Mouse (Mus musculus) midbrain, embryonic 15.5 days (tissue): ENCODE data around the gene Rps6. TPM values are rescaled to one million over a fixed set of nuclear protein-coding genes. Genes with fewer than 3 reads are reported as not detected.
"Not testable (repeated sequence)": the region's sequence is repeated elsewhere in the genome, so short reads cannot be mapped to it uniquely, and the experiment has no call there.

Experiments used
- ATAC-seq: fragments of 200-750 bp; cut with Nextera tagmentation; replicated peaks from 2 replicates; pipeline ENCODE4 v1.8.0; 2017; ENCODE audit warnings: moderate TSS enrichment
- H3K27ac ChIP-seq: fragments of 300-500 bp; sonication (generic); 2 replicates; pipeline ENCODE4 v1.5.1; 2015; ENCODE audit warnings: mild to moderate bottlenecking, inconsistent platforms
- H3K27me3 ChIP-seq: fragments of 300-500 bp; sonication (generic); replicated peaks from 2 replicates; pipeline ENCODE4 v1.6.1; 2015; ENCODE audit warnings: inconsistent platforms
- H3K36me3 ChIP-seq: fragments of 300-500 bp; sonication (generic); replicated peaks from 2 replicates; pipeline ENCODE4 v1.6.1; 2015; ENCODE audit warnings: inconsistent platforms
- H3K4me1 ChIP-seq: fragments of 300-500 bp; sonication (generic); 2 replicates; pipeline ENCODE4 v1.6.1; 2015; ENCODE audit warnings: inconsistent platforms
- H3K4me2 ChIP-seq: fragments of 300-500 bp; sonication (generic); 2 replicates; pipeline ENCODE4 v1.6.1; 2015; ENCODE audit warnings: inconsistent platforms, mild to moderate bottlenecking, moderate library complexity
- H3K4me3 ChIP-seq: fragments of 300-500 bp; sonication (generic); 2 replicates; pipeline ENCODE4 v1.5.1; 2015; ENCODE audit warnings: mild to moderate bottlenecking, inconsistent platforms
- H3K9ac ChIP-seq: fragments of 300-500 bp; sonication (generic); 2 replicates; pipeline ENCODE4 v1.6.1; 2015; ENCODE audit warnings: mild to moderate bottlenecking, inconsistent platforms
- H3K9me3 ChIP-seq: fragments of 300-500 bp; sonication (generic); 2 replicates; pipeline ENCODE4 v1.6.1; 2016; ENCODE audit warnings: inconsistent platforms
- WGBS: fragments of 180-500 bp; shearing (Covaris S2); methylation state at CpG from one replicate; pipeline ENCODE4 v1.1.7; 2015; ENCODE audit warnings: mixed read lengths; 5-methylcytosine and 5-hydroxymethylcytosine counted together
- polyA plus RNA-seq: library from polyadenylated mRNA; unstranded; fragments of >200 nt; fragmentation: Nextera tagmentation; extraction: Ambion mirVana; gene quantifications from 2 replicates; pipeline ENCODE4 v1.2.1, GENCODE M21; 2015

Rps6 gene
- polyA plus RNA-seq, 1 experiment from 2014 or later: 329 TPM

DNA sequence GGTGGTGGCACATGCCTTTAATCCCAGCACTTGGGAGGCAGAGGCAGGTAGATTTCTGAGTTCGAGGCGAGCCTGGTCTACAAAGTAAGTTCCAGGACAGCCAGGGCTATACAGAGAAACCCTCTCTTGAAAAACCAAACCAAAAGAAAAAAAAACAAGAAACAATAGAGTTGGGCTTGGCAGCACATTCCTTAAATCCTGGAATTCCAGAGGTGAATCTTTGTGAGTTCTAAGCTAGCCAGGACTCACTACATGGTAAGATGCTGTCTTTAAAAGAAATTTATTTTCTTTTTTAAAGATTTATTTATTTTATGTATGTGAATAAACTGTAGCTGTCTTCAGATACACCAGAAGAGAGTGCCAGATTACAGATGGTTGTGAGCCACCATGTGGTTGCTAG lies 16.1 kb downstream of the Rps6 start:
- H3K9ac ChIP-seq, H3K4me3 ChIP-seq, H3K27me3 ChIP-seq, H3K4me1 ChIP-seq, ATAC-seq, H3K9me3 ChIP-seq, H3K27ac ChIP-seq, H3K4me2 ChIP-seq: not testable (repeated sequence)
- 99% methylated on average over 2 of the region's 2 CpGs for WGBS
- H3K36me3 ChIP-seq: peaks cover 37% of the 10 kb centered on the region

GRCm38 (mm10) chr4:86831896-86832295 lies 25.3 kb downstream of the Rps6 start:
- Histone ChIP-seq H3K4me2 (no peak overlapping the region), H3K36me3 (peaks cover 12% of the 10 kb centered on the region), H3K4me1 (no peaks in the 10 kb centered on the region), H3K4me3 (no peak overlapping the region), H3K27ac (no peak overlapping the region), H3K9ac (no peak overlapping the region), H3K27me3 (no peaks in the 10 kb centered on the region), H3K9me3 (no peaks in the 10 kb centered on the region)
- no peak for ATAC-seq
- WGBS: 93% methylated on average over 2 of the region's 2 CpGs

GRCm38 (mm10) chr4:86825143-86825542 lies 32.1 kb downstream of the Rps6 start:
- H3K4me2 ChIP-seq: no peak overlapping the region
- H3K27me3 ChIP-seq: no peaks in the 10 kb centered on the region
- no peak for ATAC-seq
- H3K4me3 ChIP-seq: no peak overlapping the region
- H3K9me3 ChIP-seq: no peaks in the 10 kb centered on the region
- H3K27ac ChIP-seq: no peak overlapping the region
- no peak overlapping the region for H3K9ac ChIP-seq
- peaks cover 19% of the 10 kb centered on the region for H3K36me3 ChIP-seq
- H3K4me1 ChIP-seq: no peaks in the 10 kb centered on the region
- WGBS: 92% methylated on average over 7 of the region's 7 CpGs

DNA sequence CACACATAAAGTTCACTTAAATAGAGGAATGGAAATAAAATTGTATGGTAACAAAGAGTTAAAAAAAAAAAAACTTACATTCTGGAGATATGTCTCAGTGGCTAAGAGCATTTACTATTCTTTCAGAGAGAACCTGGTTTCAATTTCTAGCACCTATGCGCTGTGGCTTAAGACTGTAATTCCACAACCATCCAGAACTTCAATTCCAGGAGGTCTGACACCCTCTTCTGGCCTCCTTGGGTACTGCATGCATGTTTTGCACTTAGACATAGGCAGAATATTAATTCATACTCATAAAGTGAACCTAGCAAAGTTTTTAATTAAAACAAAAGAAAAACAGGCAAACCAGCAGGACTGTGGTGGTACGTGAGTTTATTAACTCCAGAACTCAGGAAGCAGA lies 34.0 kb downstream of the Rps6 start:
- 84% methylated on average over 2 of the region's 2 CpGs for WGBS
- Histone ChIP-seq H3K27me3 (no peaks in the 10 kb centered on the region), H3K9ac (no peak overlapping the region), H3K4me1 (no peaks in the 10 kb centered on the region), H3K4me3 (no peak overlapping the region), H3K9me3 (no peaks in the 10 kb centered on the region), H3K4me2 (no peak overlapping the region), H3K27ac (no peak overlapping the region), H3K36me3 (peaks cover 12% of the 10 kb centered on the region; the same call in 1 of the 2 replicates)
- ATAC-seq: no peak

DNA sequence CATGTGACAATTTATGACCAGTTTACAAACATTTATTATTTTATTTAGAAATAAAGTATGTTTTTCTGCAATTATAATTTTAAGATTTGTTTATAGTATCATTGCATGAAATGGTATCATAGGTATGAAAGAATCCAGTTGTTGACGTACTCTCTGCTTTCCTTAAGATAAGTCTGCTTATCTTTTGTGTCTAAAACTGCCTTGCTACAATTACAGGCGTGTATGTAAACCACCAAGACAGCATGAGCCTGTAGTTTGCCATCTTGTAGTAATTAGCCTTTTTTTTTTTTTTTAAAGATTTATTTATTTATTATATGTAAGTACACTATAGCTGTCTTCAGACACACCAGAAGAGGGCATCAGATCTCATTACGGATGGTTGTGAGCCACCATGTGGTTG lies 42.4 kb downstream of the Rps6 start:
- H3K4me2 ChIP-seq: no peak overlapping the region
- H3K9me3 ChIP-seq: no peaks in the 10 kb centered on the region
- H3K36me3 ChIP-seq: 0 out of 2 replicates have a peak, but pooled peaks cover 4% of the 10 kb centered on the region
- H3K4me1 ChIP-seq: no peaks in the 10 kb centered on the region
- no peak overlapping the region for H3K4me3 ChIP-seq
- H3K9ac ChIP-seq: no peak overlapping the region
- no peak overlapping the region for H3K27ac ChIP-seq
- WGBS: 95% methylated on average over 3 of the region's 3 CpGs
- no peak for ATAC-seq
- no peaks in the 10 kb centered on the region for H3K27me3 ChIP-seq

GRCm38 (mm10) chr4:86810604-86811003 lies 46.6 kb downstream of the Rps6 start:
- no peak overlapping the region for H3K9ac ChIP-seq

More at GRCm38 (mm10) chr4:86810604-86811003, 46.6 kb downstream of the Rps6 start:
- Histone ChIP-seq H3K27ac (no peak overlapping the region), H3K4me1 (no peaks in the 10 kb centered on the region), H3K36me3 (0 out of 2 replicates have a peak, but pooled peaks cover 4% of the 10 kb centered on the region), H3K4me3 (no peak overlapping the region), H3K4me2 (no peak overlapping the region), H3K9me3 (no peaks in the 10 kb centered on the region), H3K27me3 (no peaks in the 10 kb centered on the region)
- ATAC-seq: no peak
- 60% methylated on average over 2 of the region's 2 CpGs for WGBS

Other genes with a start within 250 kb of the Rps6 start
- 5.9 and 6.7 TPM in 2 replicates for gene Haus6, start 245.4 kb downstream of the Rps6 start, polyA plus RNA-seq
- 40.8 and 43.4 TPM in 2 replicates for gene Plin2, start 187.4 kb downstream of the Rps6 start, polyA plus RNA-seq
- 3.6 and 4.0 TPM in 2 replicates for gene Dennd4c, start 108.9 kb downstream of the Rps6 start, polyA plus RNA-seq
- gene Acer2, start 17.0 kb upstream of the Rps6 start, polyA plus RNA-seq: 21.1 and 22.2 TPM in 2 replicates